Mouse (Mus musculus): ENCODE results near the gene Wnt4.
A peak's percentile ranks its signal among the peaks of the same experiment; 100 is the strongest.

Gene Wnt4

GRCm38 (mm10) chr4:137278144-137279040 is 1.1 kb downstream of the Wnt4 start:
- DNase-seq (ENCODE audit: low spot score in 2 of 2) = no peak

GRCm38 (mm10) chr4:137279346-137279745 is 2.1 kb downstream of the Wnt4 start:
- DNase-seq (ENCODE audit: low spot score in 2 of 2) = no peak

- no peak for DNase-seq (ENCODE audit: low spot score in 2 of 2)
Observed at GRCm38 (mm10) chr4:137281273-137281672, 4.0 kb downstream of the Wnt4 start.

GRCm38 (mm10) chr4:137282122-137282521 is 4.8 kb downstream of the Wnt4 start:
- no peak for DNase-seq (ENCODE audit: low spot score in 2 of 2)

GRCm38 (mm10) chr4:137282584-137283406 is 5.5 kb downstream of the Wnt4 start:
- DNase-seq (ENCODE audit: low spot score in 2 of 2) = no peak

GRCm38 (mm10) chr4:137283407-137283732 is 6.1 kb downstream of the Wnt4 start:
- no peak for DNase-seq (ENCODE audit: low spot score in 2 of 2)

- no peak for DNase-seq (ENCODE audit: low spot score in 2 of 2)
Observed at GRCm38 (mm10) chr4:137285876-137286661, 8.8 kb downstream of the Wnt4 start.

- DNase-seq (ENCODE audit: low spot score in 2 of 2) = no peak
Observed at GRCm38 (mm10) chr4:137286662-137286953, 9.3 kb downstream of the Wnt4 start.

- no peak for DNase-seq (ENCODE audit: low spot score in 2 of 2)
Observed at GRCm38 (mm10) chr4:137287206-137287605, 9.9 kb downstream of the Wnt4 start.

- no peak for DNase-seq (ENCODE audit: low spot score in 2 of 2)
Observed at GRCm38 (mm10) chr4:137287818-137288217, 10.5 kb downstream of the Wnt4 start.

- DNase-seq (ENCODE audit: low spot score in 2 of 2) = no peak
Observed at GRCm38 (mm10) chr4:137289701-137290100, 12.4 kb downstream of the Wnt4 start.

GRCm38 (mm10) chr4:137290250-137290649 is 13.0 kb downstream of the Wnt4 start:
- no peak for DNase-seq (ENCODE audit: low spot score in 2 of 2)

- peak; percentile 23 to 30 for DNase-seq (ENCODE audit: low spot score in 2 of 2)
Observed at GRCm38 (mm10) chr4:137292625-137293024, 15.3 kb downstream of the Wnt4 start.

- DNase-seq (ENCODE audit: low spot score in 2 of 2) = no peak
Observed at GRCm38 (mm10) chr4:137294032-137294431, 16.7 kb downstream of the Wnt4 start.

GRCm38 (mm10) chr4:137294474-137294873 is 17.2 kb downstream of the Wnt4 start:
- no peak for DNase-seq (ENCODE audit: low spot score in 2 of 2)

GRCm38 (mm10) chr4:137294951-137295350 is 17.7 kb downstream of the Wnt4 start:
- DNase-seq (ENCODE audit: low spot score in 2 of 2) = no peak

- DNase-seq (ENCODE audit: low spot score in 2 of 2) = no peak
Observed at GRCm38 (mm10) chr4:137297611-137298010, 20.3 kb downstream of the Wnt4 start.

GRCm38 (mm10) chr4:137298406-137298805 is 21.1 kb downstream of the Wnt4 start:
- peak; percentile 64 to 65 for DNase-seq (ENCODE audit: low spot score in 2 of 2)

GRCm38 (mm10) chr4:137300227-137300626 is 22.9 kb downstream of the Wnt4 start:
- DNase-seq (ENCODE audit: low spot score in 2 of 2) = no peak

GRCm38 (mm10) chr4:137301635-137302034 is 24.3 kb downstream of the Wnt4 start:
- no peak for DNase-seq (ENCODE audit: low spot score in 2 of 2)

- DNase-seq (ENCODE audit: low spot score in 2 of 2) = no peak
Observed at GRCm38 (mm10) chr4:137304106-137304505, 26.8 kb downstream of the Wnt4 start.

GRCm38 (mm10) chr4:137305066-137305465 is 27.8 kb downstream of the Wnt4 start:
- DNase-seq (ENCODE audit: low spot score in 2 of 2) = no peak

Data from heart, adult 9 months (tissue).